Mouse (Mus musculus): ENCODE results near the gene Gm17364.

- TF ChIP-seq CTCF (IDR thresholded peaks at IDR 0.05; ENCODE audit: extremely low read depth, insufficient read depth, low read length) = peak; percentile 45
- no peak for TF ChIP-seq POLR2A (IDR thresholded peaks at IDR 0.05; ENCODE audit: extremely low read depth, insufficient read depth, low read length)
These were observed 35.0 kb downstream of the Gm17364 start for GRCm38 (mm10) chr13:41238805-41239130.

Data from cortical plate, adult 2 months (tissue).